Mouse (Mus musculus) limb, embryonic 10.5 days (tissue): ENCODE data around the gene G6pc. TPM values are rescaled to one million over a fixed set of nuclear protein-coding genes. Genes with fewer than 3 reads are reported as not detected.
A peak's percentile ranks its signal among the peaks of the same experiment; 100 is the strongest.
"Not testable (repeated sequence)": the region's sequence is repeated elsewhere in the genome, so short reads cannot be mapped to it uniquely, and the experiment has no call there.

ENCODE experiments used
- DNase-seq: peaks from one replicate; pipeline ENCODE4 v3.0.0-alpha.2; 2017; ENCODE audit warnings: low spot score
- H3K27ac ChIP-seq: fragments of 300-500 bp; sonication (generic); 2 replicates; pipeline ENCODE4 v1.5.1; 2016; ENCODE audit warnings: mild to moderate bottlenecking
- H3K27me3 ChIP-seq: fragments of 300-500 bp; sonication (generic); 2 replicates; pipeline ENCODE4 v1.6.1; 2016; ENCODE audit warnings: low read depth, mild to moderate bottlenecking; ENCODE audit not compliant: poor library complexity, severe bottlenecking
- H3K36me3 ChIP-seq: fragments of 300-500 bp; sonication (generic); 2 replicates; pipeline ENCODE4 v1.6.1; 2016; ENCODE audit warnings: mild to moderate bottlenecking, moderate library complexity
- H3K4me1 ChIP-seq: fragments of 300-500 bp; sonication (generic); 2 replicates; pipeline ENCODE4 v1.6.1; 2016
- H3K4me3 ChIP-seq: fragments of 300-500 bp; sonication (generic); 2 replicates; pipeline ENCODE4 v1.5.1; 2016; ENCODE audit warnings: mild to moderate bottlenecking, moderate library complexity
- H3K9me3 ChIP-seq: fragments of 300-500 bp; sonication (generic); replicated peaks from 2 replicates; pipeline ENCODE4 v1.6.1; 2016; ENCODE audit warnings: mild to moderate bottlenecking
- WGBS: fragments of 180-500 bp; shearing (Covaris S2); methylation state at CpG from one replicate; pipeline ENCODE4 v1.1.7; 2016; 5-methylcytosine and 5-hydroxymethylcytosine counted together
- polyA plus RNA-seq: library from polyadenylated mRNA; unstranded; fragments of >200 nt; fragmentation: Nextera tagmentation; extraction: Ambion mirVana; gene quantifications from 2 replicates; pipeline ENCODE4 v1.2.1, GENCODE M21; 2016

The G6pc gene
- polyA plus RNA-seq, 1 experiment from 2014 or later, result not detected

- H3K27me3 ChIP-seq, result no peaks in the 10 kb centered on the region
- DNase-seq, result no peak
- no peaks in the 10 kb centered on the region for H3K9me3 ChIP-seq
- no peak overlapping the region for H3K4me3 ChIP-seq
- 74% methylated on average over 5 of the region's 5 CpGs for WGBS
- no peak overlapping the region for H3K27ac ChIP-seq
- 0 out of 2 replicates have a peak, but pooled peaks cover 3% of the 10 kb centered on the region for H3K4me1 ChIP-seq
- H3K36me3 ChIP-seq, result no peaks in the 10 kb centered on the region
Observed at GRCm38 (mm10) chr11:101364531-101364931, 2.8 kb upstream of the G6pc start.

- Histone ChIP-seq H3K36me3 (no peaks in the 10 kb centered on the region), H3K27me3 (no peaks in the 10 kb centered on the region), H3K4me3 (no peak overlapping the region), H3K4me1 (no peaks in the 10 kb centered on the region), H3K27ac (no peak overlapping the region), H3K9me3 (no peaks in the 10 kb centered on the region)
- WGBS, result 83% methylated on average over 5 of the region's 5 CpGs
- DNase-seq, result no peak
Observed at GRCm38 (mm10) chr11:101370141-101370540, 2.8 kb downstream of the G6pc start.

GRCm38 (mm10) chr11:101374421-101374938 is 7.1 kb downstream of the G6pc start:
- DNase-seq, result no peak
- H3K36me3 ChIP-seq, result no peaks in the 10 kb centered on the region
- no peak overlapping the region for H3K4me3 ChIP-seq
- WGBS, result 78% methylated on average over 7 of the region's 7 CpGs
- H3K4me1 ChIP-seq, result no peaks in the 10 kb centered on the region
- no peak overlapping the region for H3K27ac ChIP-seq
- no peaks in the 10 kb centered on the region for H3K9me3 ChIP-seq
- no peaks in the 10 kb centered on the region for H3K27me3 ChIP-seq

GRCm38 (mm10) chr11:101378196-101378595 is 10.8 kb downstream of the G6pc start:
- H3K27me3 ChIP-seq, H3K36me3 ChIP-seq, H3K27ac ChIP-seq, DNase-seq, H3K4me3 ChIP-seq, H3K9me3 ChIP-seq, H3K4me1 ChIP-seq: not testable (repeated sequence)
- 92% methylated on average over 8 of the region's 8 CpGs for WGBS

- WGBS, result 79% methylated on average over 6 of the region's 6 CpGs
- Histone ChIP-seq H3K27me3 (no peaks in the 10 kb centered on the region), H3K4me1 (peaks cover 3% of the 10 kb centered on the region; the same call in 1 of the 2 replicates), H3K4me3 (no peak overlapping the region), H3K27ac (no peak overlapping the region), H3K36me3 (no peaks in the 10 kb centered on the region), H3K9me3 (no peaks in the 10 kb centered on the region)
- no peak for DNase-seq
Observed at GRCm38 (mm10) chr11:101378926-101379325, 11.6 kb downstream of the G6pc start.

- peaks cover 3% of the 10 kb centered on the region; the same call in 1 of the 2 replicates for H3K4me1 ChIP-seq
- no peak for DNase-seq
- H3K9me3 ChIP-seq, result no peaks in the 10 kb centered on the region
- H3K36me3 ChIP-seq, result no peaks in the 10 kb centered on the region
- no peak overlapping the region for H3K4me3 ChIP-seq
- no peaks in the 10 kb centered on the region for H3K27me3 ChIP-seq
- H3K27ac ChIP-seq, result no peak overlapping the region
- WGBS, result 24% methylated on average over 4 of the region's 4 CpGs
Observed at GRCm38 (mm10) chr11:101381817-101382216, 14.5 kb downstream of the G6pc start.

GRCm38 (mm10) chr11:101395110-101395509 is 27.7 kb downstream of the G6pc start:
- Histone ChIP-seq H3K9me3 (no peaks in the 10 kb centered on the region), H3K4me1 (no peaks in the 10 kb centered on the region), H3K4me3 (no peak overlapping the region), H3K27ac (no peak overlapping the region), H3K27me3 (0 out of 2 replicates have a peak, but pooled peaks cover 3% of the 10 kb centered on the region), H3K36me3 (no peaks in the 10 kb centered on the region)
- WGBS, result 9% methylated on average over 8 of the region's 8 CpGs
- DNase-seq, result peak; percentile 79

- Histone ChIP-seq H3K9me3 (no peaks in the 10 kb centered on the region), H3K27me3 (no peaks in the 10 kb centered on the region), H3K4me3 (no peak overlapping the region), H3K36me3 (peaks cover 43% of the 10 kb centered on the region), H3K27ac (no peak overlapping the region), H3K4me1 (peaks cover 9% of the 10 kb centered on the region)
- no peak for DNase-seq
- 93% methylated on average over 2 of the region's 2 CpGs for whole genome bisulfite sequencing
Observed at GRCm38 (mm10) chr11:101415306-101415705, 47.9 kb downstream of the G6pc start.

- H3K36me3 ChIP-seq, result peaks cover 30% of the 10 kb centered on the region
- peak overlapping the region; percentile 93 for H3K27ac ChIP-seq
- H3K27me3 ChIP-seq, result no peaks in the 10 kb centered on the region
- H3K4me1 ChIP-seq, result peaks cover 9% of the 10 kb centered on the region
- WGBS, result 2% methylated on average over 11 of the region's 11 CpGs
- no peak for DNase-seq
- H3K4me3 ChIP-seq, result peak overlapping the region; percentile 91
- no peaks in the 10 kb centered on the region for H3K9me3 ChIP-seq
Observed at GRCm38 (mm10) chr11:101416433-101417100, 49.2 kb downstream of the G6pc start.

GRCm38 (mm10) chr11:101417101-101417855 is 49.9 kb downstream of the G6pc start, which contains the start of gene Aarsd1:
Gene Aarsd1, minus strand, starts transcription at chr11:101417615.
- peaks cover 9% of the 10 kb centered on the region for H3K4me1 ChIP-seq
- H3K27ac ChIP-seq, result peak within 1 kb of the TSS; percentile 93
- WGBS, result under 1% methylated on average over 45 of the region's 45 CpGs
- H3K27me3 ChIP-seq, result no peaks in the 10 kb centered on the region
- H3K36me3 ChIP-seq, result peaks cover 23% of the 10 kb centered on the region
- peak within 1 kb of the TSS; percentile 91 for H3K4me3 ChIP-seq
- H3K9me3 ChIP-seq, result no peaks in the 10 kb centered on the region
- peak; percentile 93 for DNase-seq

GRCm38 (mm10) chr11:101418991-101419390 is 51.6 kb downstream of the G6pc start:
- no peak for DNase-seq
- no peaks in the 10 kb centered on the region for H3K27me3 ChIP-seq
- H3K9me3 ChIP-seq, result no peaks in the 10 kb centered on the region
- H3K4me3 ChIP-seq, result no peak overlapping the region
- 50% methylated on average over 6 of the region's 6 CpGs for WGBS
- H3K4me1 ChIP-seq, result peaks cover 13% of the 10 kb centered on the region
- no peak overlapping the region for H3K27ac ChIP-seq
- peaks cover 6% of the 10 kb centered on the region for H3K36me3 ChIP-seq

GRCm38 (mm10) chr11:101419610-101420009 is 52.2 kb downstream of the G6pc start:
- H3K4me1 ChIP-seq, result peaks cover 19% of the 10 kb centered on the region
- no peak overlapping the region for H3K4me3 ChIP-seq
- H3K9me3 ChIP-seq, result no peaks in the 10 kb centered on the region
- H3K27me3 ChIP-seq, result no peaks in the 10 kb centered on the region
- DNase-seq, result no peak
- H3K27ac ChIP-seq, result no peak overlapping the region
- 0 out of 2 replicates have a peak, but pooled peaks cover 1% of the 10 kb centered on the region for H3K36me3 ChIP-seq
- WGBS, result 27% methylated on average over 3 of the region's 3 CpGs

GRCm38 (mm10) chr11:101420148-101420547 is 52.8 kb downstream of the G6pc start:
- H3K27me3 ChIP-seq, result no peaks in the 10 kb centered on the region
- H3K9me3 ChIP-seq, result no peaks in the 10 kb centered on the region
- no peaks in the 10 kb centered on the region for H3K36me3 ChIP-seq
- no peak overlapping the region for H3K4me3 ChIP-seq
- no peak for DNase-seq
- 89% methylated on average over 5 of the region's 5 CpGs for WGBS
- H3K4me1 ChIP-seq, result peaks cover 20% of the 10 kb centered on the region
- no peak overlapping the region for H3K27ac ChIP-seq
